Mouse (Mus musculus) hindbrain, embryonic 13.5 days (tissue): Measurements from ENCODE around the gene Kif21b. TPM values are rescaled to one million over a fixed set of nuclear protein-coding genes. Genes with fewer than 3 reads are reported as not detected.

ENCODE experiments used
- ATAC-seq: fragments of 200-750 bp; cut with Nextera tagmentation; 2 replicates; pipeline ENCODE4 v1.8.0; 2017; ENCODE audit warnings: moderate TSS enrichment; ENCODE audit not compliant: low FRiP score
- H3K27ac ChIP-seq: fragments of 300-500 bp; sonication (generic); 2 replicates; pipeline ENCODE4 v1.5.1; 2015; ENCODE audit warnings: inconsistent platforms, mild to moderate bottlenecking, moderate library complexity
- H3K27me3 ChIP-seq: fragments of 300-500 bp; sonication (generic); 2 replicates; pipeline ENCODE4 v1.6.1; 2015; ENCODE audit warnings: mild to moderate bottlenecking, inconsistent platforms
- H3K36me3 ChIP-seq: fragments of 300-500 bp; sonication (generic); 2 replicates; pipeline ENCODE4 v1.6.1; 2015; ENCODE audit warnings: mild to moderate bottlenecking, inconsistent platforms
- H3K4me1 ChIP-seq: fragments of 300-500 bp; sonication (generic); replicated peaks from 2 replicates; pipeline ENCODE4 v1.6.1; 2015; ENCODE audit warnings: inconsistent platforms
- H3K4me2 ChIP-seq: fragments of 300-500 bp; sonication (generic); 2 replicates; pipeline ENCODE4 v1.6.1; 2015; ENCODE audit warnings: inconsistent platforms, mild to moderate bottlenecking, moderate library complexity
- H3K4me3 ChIP-seq: fragments of 300-500 bp; sonication (generic); 2 replicates; pipeline ENCODE4 v1.5.1; 2015; ENCODE audit warnings: mild to moderate bottlenecking, inconsistent platforms
- H3K9ac ChIP-seq: fragments of 300-500 bp; sonication (generic); 2 replicates; pipeline ENCODE4 v1.6.1; 2015; ENCODE audit warnings: mild to moderate bottlenecking, inconsistent platforms
- H3K9me3 ChIP-seq: fragments of 300-500 bp; sonication (generic); 2 replicates; pipeline ENCODE4 v1.6.1; 2016; ENCODE audit warnings: inconsistent platforms
- WGBS: fragments of 180-500 bp; shearing (Covaris S2); methylation state at CpG from one replicate; pipeline ENCODE4 v1.1.7; 2015; 5-methylcytosine and 5-hydroxymethylcytosine counted together
- polyA plus RNA-seq: library from polyadenylated mRNA; unstranded; fragments of >200 nt; fragmentation: Nextera tagmentation; extraction: Ambion mirVana; gene quantifications from 2 replicates; pipeline ENCODE4 v1.2.1, GENCODE M21; 2015

Kif21b gene
- polyA plus RNA-seq, 1 experiment from 2014 or later, result 43.7 TPM

DNA sequence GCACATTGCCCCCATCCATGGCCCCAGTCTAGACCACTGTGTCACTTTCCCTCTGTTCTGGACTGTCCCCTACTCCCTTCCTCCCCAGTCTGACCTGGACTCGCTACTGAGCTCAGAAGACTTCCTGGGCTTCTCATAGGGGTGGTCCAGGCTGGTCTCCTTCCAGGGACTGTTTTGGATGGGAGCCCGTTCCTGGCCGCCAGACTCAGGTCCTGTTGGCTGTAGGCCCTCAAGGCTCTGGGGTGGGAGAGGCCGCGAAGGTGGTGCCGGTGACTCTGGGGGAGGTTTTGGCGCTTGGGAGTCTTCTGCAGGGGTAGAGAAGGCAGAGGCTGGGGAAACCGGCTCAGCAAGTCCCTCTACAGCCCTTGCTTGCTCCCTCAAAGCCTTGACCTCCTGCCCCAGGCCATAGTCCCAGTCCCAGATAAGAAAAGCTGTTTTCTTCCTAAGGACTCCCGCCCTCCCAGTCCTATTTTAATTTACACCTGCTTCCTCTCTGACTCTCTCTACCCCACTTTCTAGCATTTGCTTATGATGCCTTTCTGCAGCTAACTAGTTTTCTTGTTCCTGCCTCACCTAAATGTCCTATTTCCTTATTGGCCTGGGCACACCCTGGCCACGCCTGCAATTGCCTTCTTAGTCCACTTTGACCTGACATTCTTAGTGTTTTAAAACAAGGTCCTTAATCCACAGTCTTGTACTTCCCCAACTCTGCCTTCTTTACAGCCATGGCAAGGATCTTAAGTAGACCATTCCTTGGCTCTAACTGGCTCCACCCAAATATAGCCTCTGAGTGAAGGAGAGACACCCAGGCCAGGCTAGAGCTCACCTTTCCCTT lies 89.1 kb downstream of the Kif21b start:
- Histone ChIP-seq H3K9me3 (no peaks in the 10 kb centered on the region), H3K36me3 (peaks cover 30% of the 10 kb centered on the region), H3K4me1 (peaks cover 11% of the 10 kb centered on the region), H3K4me3 (no peak overlapping the region), H3K4me2 (no peak overlapping the region), H3K27me3 (no peaks in the 10 kb centered on the region), H3K27ac (no peak overlapping the region), H3K9ac (no peak overlapping the region)
- ATAC-seq, result no peak
- 90% methylated on average over 9 of the region's 10 CpGs for WGBS

DNA sequence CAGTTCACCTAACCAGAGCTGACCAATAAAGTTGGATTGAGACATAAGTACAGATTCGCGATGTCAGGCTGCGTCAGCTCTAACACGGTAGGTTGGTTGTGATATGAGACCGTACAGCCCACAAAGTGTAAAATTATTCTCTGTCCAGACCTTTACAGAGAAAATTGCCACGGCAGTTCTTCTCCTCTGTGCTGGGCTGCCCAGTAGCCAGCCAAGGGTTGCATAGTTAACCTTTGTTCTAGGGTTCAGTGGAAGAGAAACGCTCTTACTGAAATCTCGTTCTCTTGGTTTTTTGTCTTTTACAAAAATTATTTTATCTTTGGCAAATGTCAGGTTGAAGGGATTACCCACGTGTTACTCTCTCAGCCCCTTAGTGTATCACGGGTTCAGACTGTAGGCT lies 91.2 kb downstream of the Kif21b start:
- no peaks in the 10 kb centered on the region for H3K27me3 ChIP-seq
- no peak for ATAC-seq
- H3K4me1 ChIP-seq, result peaks cover 21% of the 10 kb centered on the region
- H3K4me3 ChIP-seq, result no peak overlapping the region
- H3K9me3 ChIP-seq, result no peaks in the 10 kb centered on the region
- H3K4me2 ChIP-seq, result no peak overlapping the region
- no peak overlapping the region for H3K27ac ChIP-seq
- peaks cover 18% of the 10 kb centered on the region for H3K36me3 ChIP-seq
- 85% methylated on average over 10 of the region's 10 CpGs for WGBS
- no peak overlapping the region for H3K9ac ChIP-seq

DNA sequence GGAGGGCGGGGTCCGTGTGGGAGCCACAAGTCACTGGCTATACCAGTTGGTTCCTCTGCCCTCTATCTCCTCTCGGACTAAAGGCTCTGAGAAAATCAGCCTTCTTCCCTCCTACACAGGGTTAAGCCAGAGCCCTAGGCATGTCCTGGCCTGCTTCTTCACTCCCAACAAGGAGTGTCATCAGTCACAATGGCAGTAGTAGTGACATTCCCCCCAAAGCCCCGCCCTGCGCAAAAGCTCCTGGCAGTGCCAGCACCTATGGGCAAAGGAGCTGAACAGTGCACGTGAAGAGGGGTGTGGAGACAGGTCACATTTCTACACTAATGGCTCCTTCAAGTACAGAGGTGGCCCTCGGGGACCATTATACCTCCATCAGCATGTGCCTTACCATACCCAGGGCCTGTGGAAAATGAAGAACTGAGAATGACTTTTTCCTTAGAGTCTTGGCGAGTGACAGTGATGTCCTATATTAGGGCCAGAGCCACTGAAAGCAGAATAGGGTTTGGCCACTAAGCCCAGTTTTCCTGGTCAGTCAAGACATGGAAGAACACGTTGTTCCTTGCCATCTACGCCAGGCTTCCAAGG lies 92.7 kb downstream of the Kif21b start:
- no peaks in the 10 kb centered on the region for H3K9me3 ChIP-seq
- no peak overlapping the region for H3K4me2 ChIP-seq
- no peak overlapping the region for H3K9ac ChIP-seq
- ATAC-seq, result no peak
- H3K27me3 ChIP-seq, result no peaks in the 10 kb centered on the region
- no peak overlapping the region for H3K27ac ChIP-seq
- H3K4me1 ChIP-seq, result peaks cover 35% of the 10 kb centered on the region
- H3K36me3 ChIP-seq, result peaks cover 11% of the 10 kb centered on the region
- no peak overlapping the region for H3K4me3 ChIP-seq
- WGBS, result 90% methylated on average over 10 of the region's 10 CpGs

DNA sequence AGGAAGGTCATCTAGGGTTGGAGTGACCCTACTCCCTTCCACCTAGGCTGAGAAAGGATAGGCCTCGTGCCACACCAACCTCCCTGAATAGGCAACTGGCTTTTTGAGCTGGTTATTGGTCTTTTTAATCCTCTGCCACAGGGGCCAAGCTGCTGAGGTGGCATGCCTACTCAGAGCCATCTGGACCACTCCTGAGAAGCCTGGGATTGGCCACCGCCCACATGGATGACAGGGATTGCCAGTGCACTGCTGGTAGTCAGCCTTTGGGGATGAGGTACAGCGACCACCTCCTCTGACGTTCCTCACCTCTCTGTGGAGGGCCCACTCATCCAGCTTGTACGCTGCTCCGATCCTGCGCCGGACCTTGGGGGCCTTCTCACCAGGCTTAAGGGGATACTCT lies 94.7 kb downstream of the Kif21b start:
- no peak for ATAC-seq
- peaks cover 55% of the 10 kb centered on the region for H3K4me1 ChIP-seq
- no peak overlapping the region for H3K4me3 ChIP-seq
- no peak overlapping the region for H3K9ac ChIP-seq
- H3K27ac ChIP-seq, result no peak overlapping the region
- 0 out of 2 replicates have a peak, but pooled peaks cover 5% of the 10 kb centered on the region for H3K27me3 ChIP-seq
- no peak overlapping the region for H3K4me2 ChIP-seq
- H3K9me3 ChIP-seq, result no peaks in the 10 kb centered on the region
- 0 out of 2 replicates have a peak, but pooled peaks cover 3% of the 10 kb centered on the region for H3K36me3 ChIP-seq
- WGBS, result 88% methylated on average over 8 of the region's 8 CpGs

DNA sequence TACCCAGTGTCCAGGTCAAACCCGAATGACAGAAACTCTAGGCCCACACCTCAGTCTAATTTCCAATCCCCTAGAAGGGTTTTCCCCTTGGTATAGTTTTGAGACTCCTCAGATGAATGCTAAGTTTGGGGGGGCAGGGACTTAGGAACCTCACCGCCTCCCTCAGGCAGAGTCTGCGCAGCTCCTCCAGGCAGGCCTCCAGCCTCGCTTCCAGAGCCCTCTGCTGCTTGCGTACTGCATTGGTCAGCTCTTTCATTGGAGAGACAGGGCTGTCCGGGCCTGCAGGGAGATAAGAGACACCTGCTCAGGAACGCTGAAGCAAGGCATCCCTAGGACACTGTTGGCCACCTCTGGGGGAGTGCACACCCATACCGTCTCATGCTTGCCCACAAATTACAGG lies 95.4 kb downstream of the Kif21b start:
- no peaks in the 10 kb centered on the region for H3K9me3 ChIP-seq
- no peak overlapping the region for H3K9ac ChIP-seq
- no peak overlapping the region for H3K27ac ChIP-seq
- H3K4me1 ChIP-seq, result peaks cover 63% of the 10 kb centered on the region
- no peak overlapping the region for H3K4me2 ChIP-seq
- 90% methylated on average over 8 of the region's 8 CpGs for WGBS
- H3K4me3 ChIP-seq, result no peak overlapping the region
- ATAC-seq, result no peak
- 0 out of 2 replicates have a peak, but pooled peaks cover 9% of the 10 kb centered on the region for H3K27me3 ChIP-seq
- H3K36me3 ChIP-seq, result 0 out of 2 replicates have a peak, but pooled peaks cover 3% of the 10 kb centered on the region

Other genes starting within 250 kb of the Kif21b start
- not detected in 2 replicates for gene Pkp1, start 212.2 kb upstream of the Kif21b start, polyA plus RNA-seq
- gene Igfn1, start 125.0 kb upstream of the Kif21b start, polyA plus RNA-seq, result not detected in 2 replicates
- 149 and 153 TPM in 2 replicates for gene Tmem9, start 123.2 kb upstream of the Kif21b start, polyA plus RNA-seq
- not detected in 2 replicates for gene Ascl5, start 80.6 kb upstream of the Kif21b start, polyA plus RNA-seq
- gene Cacna1s, start 78.6 kb upstream of the Kif21b start, polyA plus RNA-seq, result 0.10 and 0.29 TPM in 2 replicates
- gene Mroh3, start 81.4 kb downstream of the Kif21b start, polyA plus RNA-seq, result not detected in 2 replicates
- gene Inava, start 102.9 kb downstream of the Kif21b start, polyA plus RNA-seq, result 3.4 and 3.5 TPM in 2 replicates
- gene Gpr25, start 129.5 kb downstream of the Kif21b start, polyA plus RNA-seq, result 0.16 and 0.26 TPM in 2 replicates
- gene Camsap2, start 214.7 kb downstream of the Kif21b start, polyA plus RNA-seq, result 28.2 TPM in 2 replicates